Mouse (Mus musculus) layer of hippocampus, postnatal 14 days (tissue): Measurements from ENCODE around the gene Atf6. TPM values are rescaled to one million over a fixed set of nuclear protein-coding genes. Genes with fewer than 3 reads are reported as not detected.

Experiments used
- DNase-seq, 2 experiments: peaks; one replicate each; pipeline ENCODE4 v3.0.0; 2021 to 2022; ENCODE audit warnings: low spot score in 2 of 2, mixed read lengths in 1 of 2
- total RNA-seq, 2 experiments: library from RNA; stranded (reverse); gene quantifications; 2 replicates each; pipeline ENCODE4 v1.2.3; 2021

The Atf6 gene
- total RNA-seq, 2 experiments from 2014 or later, result 34.3 to 35.5 TPM

DNA sequence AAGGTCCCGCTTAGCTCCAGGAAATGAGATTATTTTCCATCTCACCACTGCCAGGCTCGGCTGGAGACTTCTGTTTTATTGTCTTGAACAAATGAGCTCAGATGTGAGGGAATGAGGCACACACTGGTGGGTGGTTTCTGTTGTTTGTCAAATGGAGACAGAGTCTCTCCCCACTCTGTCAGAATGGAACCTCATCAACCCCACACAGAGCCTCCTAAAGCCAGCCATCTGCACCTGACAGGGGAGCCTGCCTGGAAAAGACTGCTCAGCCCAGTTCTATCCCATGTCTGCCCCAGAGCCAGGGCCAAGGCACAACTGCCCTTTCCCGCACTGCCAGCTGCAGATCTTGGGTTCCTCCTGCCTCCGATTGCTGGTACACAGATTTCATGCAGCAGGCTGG lies 188.7 kb downstream of the Atf6 start:
- DNase-seq, result peak in 1 of 2 experiments; percentile 41

DNA sequence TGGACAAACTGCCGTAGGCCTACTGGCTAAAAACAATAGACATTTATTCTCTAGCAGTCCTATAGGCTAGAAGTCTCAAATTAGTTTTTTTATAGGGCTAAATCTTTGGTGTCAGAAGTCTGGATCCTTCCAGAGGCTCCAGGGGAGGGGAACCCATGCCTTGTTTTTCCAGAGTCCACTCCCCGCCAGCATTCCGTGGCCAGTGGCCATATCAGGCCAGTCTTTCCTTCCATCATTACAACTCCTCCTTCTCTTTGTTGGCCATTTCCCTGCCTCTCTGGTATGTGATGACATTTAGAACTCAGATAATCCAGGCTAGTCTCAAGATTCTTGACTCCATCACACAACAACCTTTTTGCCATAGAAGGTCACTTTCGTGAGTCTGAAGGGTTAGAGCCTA lies 189.9 kb downstream of the Atf6 start:
- DNase-seq, result no peak

DNA sequence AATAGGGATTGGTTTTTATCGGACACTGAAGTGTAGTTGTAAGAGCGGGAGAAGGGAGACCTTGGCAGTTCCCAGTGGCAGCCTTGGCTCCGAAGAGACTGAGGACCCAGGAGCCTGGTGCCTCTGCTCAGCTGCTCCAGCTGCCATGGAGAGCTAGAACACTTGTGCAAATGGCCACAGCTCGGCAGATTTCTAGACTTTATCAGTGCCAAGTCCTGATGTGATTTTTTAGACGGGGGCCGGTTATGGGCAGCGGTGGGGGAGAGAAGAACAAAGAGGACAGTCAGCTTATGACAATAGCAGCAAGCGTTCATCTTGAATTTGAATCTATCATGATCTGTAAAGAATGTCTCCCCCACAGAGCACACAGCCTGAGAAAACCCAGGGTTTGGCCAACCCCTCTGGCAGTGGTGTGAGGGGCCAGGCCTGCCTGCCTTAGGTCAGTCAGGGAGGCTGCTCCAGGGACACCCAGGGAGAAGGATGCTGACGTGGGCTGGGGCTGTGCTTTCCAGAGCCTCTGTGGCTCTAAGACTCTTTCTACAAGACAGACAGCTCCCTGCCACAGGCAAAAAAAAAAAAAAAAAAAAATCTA lies 193.3 kb downstream of the Atf6 start:
- DNase-seq, result no peak

DNA sequence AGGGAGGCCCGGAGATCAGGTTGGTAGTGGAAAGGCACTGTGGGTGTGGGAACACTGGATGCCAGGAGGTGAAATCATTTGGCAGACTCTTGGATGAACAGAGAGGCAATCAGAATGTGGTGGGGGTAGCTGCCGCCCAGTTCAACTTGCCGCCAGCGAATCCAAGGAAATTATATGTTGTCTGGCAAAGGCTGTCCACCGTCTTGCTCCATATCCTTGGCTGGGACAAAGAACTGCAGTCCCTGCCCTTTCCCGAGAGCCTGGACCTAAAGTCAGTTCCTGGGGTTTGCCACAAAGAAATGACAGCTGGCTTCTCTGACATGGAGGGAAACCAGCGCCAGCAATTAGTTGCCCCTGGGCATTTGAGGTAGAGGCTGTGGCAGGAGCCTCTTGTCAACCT lies 202.4 kb downstream of the Atf6 start:
- no peak for DNase-seq

DNA sequence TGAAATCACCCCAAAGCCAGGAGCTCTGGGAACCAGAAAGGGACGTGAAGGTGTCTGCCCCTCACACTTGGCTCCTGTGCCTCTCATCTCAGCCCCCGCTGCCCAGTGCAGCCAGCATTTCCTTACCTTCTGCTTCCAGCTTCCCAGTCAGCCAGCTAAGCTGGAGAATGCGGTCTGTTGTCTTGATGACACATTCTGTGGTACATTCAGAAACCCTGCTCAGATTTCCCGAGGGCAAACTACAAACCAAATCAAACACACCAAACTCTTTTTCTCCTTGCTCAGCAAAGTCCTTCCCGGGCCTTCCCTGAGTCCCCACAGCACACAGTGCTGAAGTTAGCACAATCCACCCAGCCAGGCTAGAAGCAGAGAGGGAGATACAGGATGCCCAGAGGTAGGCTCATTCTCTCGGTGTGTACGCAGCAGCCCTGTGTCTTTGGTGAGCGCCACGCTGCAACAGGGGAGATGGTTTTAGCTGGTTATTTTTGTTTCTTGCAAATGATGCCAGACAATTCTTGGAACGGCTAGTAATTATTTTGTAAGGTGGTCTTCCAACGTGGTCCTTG lies 202.9 kb downstream of the Atf6 start:
- DNase-seq, result no peak

DNA sequence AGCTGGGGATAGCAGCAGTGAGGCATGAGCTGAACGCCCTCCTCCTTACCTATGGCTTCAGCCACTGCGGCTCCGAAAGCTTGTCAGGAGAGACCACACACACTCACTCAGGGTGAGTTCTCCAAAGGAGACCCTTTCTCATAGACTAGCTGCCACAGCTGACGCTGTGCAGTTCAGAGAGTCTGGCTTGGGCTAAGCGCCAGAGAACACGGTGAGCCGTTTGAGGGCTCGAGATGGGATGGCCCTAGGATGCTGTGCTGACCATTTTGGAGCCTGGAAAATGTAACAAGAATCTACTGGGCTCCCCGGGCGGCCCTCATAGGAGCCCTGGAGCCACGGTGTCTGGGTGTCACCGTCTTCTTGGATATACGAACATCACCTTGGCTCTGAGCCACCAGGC lies 208.3 kb downstream of the Atf6 start:
- no peak for DNase-seq

DNA sequence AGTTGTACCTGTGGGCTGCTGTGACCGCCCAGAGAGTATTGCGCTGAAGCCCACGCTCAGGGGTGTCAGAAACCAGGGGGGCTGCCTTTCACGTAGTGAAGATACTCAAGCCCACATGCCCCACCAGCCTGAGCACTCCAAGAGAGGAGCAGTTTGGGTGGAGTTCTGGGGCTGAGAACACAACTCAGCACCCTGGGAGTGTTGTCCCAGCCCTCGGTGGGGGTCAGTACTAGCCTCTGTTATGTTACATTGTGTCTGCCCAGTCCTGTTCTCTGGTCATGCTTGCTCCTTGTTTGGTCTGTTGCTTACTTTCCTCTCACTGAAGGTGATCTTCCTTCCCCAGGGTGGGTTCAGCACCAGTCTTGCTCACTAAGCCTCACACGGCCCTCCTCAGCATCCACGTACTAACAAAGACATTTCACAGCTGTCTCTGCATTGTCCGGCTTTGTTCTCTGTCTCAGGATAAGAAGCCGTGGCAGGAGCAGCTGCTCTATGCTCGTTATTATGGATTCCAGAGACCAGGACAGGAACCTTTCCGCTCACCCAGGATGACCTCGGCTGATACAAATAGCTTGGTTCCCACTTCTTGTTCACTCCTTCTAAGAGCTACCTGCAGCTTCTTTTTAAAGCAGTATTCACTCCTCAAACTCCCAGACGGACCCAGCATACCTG lies 209.8 kb downstream of the Atf6 start:
- DNase-seq, result no peak

DNA sequence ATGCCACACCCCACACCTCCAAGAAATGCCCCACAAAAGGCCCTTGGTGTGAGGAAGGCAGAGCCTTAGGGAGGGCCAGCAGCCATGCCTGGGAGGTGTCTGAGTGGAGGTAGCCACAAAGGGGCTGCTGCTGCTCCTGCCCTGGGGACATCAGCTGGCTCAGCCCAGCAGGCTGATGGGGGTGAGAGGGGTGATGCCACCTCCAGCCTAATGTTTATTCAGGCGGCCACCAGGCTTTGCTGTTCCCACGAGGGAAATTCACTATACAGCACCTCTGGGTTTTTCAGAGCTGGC lies 210.4 kb downstream of the Atf6 start:
- DNase-seq, result no peak

DNA sequence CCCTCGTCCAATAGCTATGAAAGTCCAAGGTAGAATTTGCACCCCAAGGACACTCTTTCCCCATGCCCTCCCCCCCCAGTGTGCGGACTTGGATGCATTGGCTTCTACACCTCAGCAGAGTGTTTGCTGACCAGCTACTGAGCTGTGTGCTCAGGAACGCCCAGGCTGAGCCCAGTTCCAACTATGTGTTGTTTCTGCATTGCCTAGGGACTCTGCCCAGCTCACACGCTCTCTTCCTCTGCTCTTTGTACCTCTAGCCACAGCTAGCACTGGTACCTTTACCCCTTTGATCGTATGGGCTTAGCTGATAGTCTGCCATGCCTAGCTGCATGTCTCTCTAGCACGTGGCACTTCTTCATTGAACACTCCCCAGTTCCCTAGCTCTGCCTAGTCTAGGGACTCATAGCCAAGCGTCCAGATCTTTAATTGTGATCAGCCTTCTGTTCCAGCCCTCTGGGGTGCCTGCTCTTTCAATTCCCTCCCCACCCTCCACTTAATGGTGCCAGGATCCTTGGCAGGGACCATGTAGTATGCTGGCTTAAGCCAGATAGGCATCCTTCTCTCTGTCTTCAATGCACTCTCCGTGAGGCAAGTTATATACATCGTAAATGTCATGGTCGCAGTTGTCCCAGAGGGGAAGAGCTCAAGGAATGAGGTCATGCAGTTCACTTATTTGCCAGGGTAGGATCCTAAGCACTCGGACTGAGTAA lies 210.9 kb downstream of the Atf6 start:
- peak in 1 of 2 experiments; percentile 61 for DNase-seq

DNA sequence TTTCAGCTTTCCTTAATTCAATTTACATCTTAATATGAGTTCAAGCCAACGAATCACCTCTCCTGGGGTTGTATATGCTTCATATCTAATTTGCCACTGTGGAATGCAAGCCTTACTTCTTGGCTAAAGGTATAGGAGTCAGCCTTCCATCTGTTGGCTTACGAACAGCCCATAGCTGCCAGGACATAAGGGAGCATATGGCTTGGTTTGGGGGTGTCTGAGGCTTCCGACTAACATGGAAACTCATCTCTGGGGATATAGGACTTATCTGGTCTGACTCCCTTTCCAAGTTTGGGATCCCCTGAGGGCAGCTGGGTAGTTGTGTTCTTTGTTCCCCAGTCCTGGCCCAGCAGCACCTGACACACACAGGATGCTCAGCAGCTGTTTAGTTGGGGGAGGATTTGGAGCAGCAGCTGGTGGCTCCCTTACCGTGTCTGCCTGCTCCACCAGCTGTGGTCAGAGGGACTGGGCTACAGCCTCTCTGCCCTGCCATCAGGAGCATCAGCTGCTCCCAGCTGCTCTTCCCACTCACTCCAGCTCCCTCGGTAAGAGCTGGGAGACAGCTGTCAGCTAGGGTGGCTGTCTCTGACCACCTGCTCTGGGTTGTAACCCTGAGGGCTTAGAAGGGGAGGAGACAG lies 212.2 kb downstream of the Atf6 start:
- no peak for DNase-seq

Other genes starting within 250 kb of the Atf6 start
- gene Olfml2b, start 223.2 kb downstream of the Atf6 start, total RNA-seq, result 10 to 100 TPM; 30.0 to 34.8 TPM
- 1 to 10 TPM in 1 of 2 experiments, under 1 TPM in 1; 0.85 to 1.1 TPM for gene Gm26620, start 17.3 kb upstream of the Atf6 start, total RNA-seq
- gene Dusp12, start 17.8 kb upstream of the Atf6 start, total RNA-seq, result 10 to 100 TPM; 12.5 to 18.2 TPM
- under 1 TPM in 1 of 2 experiments, not detected in 1; 0.35 TPM for gene Fcrlb, start 45.2 kb upstream of the Atf6 start, total RNA-seq
- gene Fcrla, start 59.8 kb upstream of the Atf6 start, total RNA-seq, result under 1 TPM in 1 of 2 experiments, not detected in 1; 0.67 TPM
- gene Fcgr2b, start 108.8 kb upstream of the Atf6 start, total RNA-seq, result 1 to 10 TPM; 3.6 to 3.8 TPM
- gene Fcgr4, start 151.1 kb upstream of the Atf6 start, total RNA-seq, result not detected
- gene Fcgr3, start 197.2 kb upstream of the Atf6 start, total RNA-seq, result 10 to 100 TPM; 10.2 to 11.6 TPM
- gene Cfap126, start 246.1 kb upstream of the Atf6 start, total RNA-seq, result 1 to 10 TPM; 1.8 to 3.9 TPM